Mouse (Mus musculus): ENCODE data around the gene AB124611.

DNA sequence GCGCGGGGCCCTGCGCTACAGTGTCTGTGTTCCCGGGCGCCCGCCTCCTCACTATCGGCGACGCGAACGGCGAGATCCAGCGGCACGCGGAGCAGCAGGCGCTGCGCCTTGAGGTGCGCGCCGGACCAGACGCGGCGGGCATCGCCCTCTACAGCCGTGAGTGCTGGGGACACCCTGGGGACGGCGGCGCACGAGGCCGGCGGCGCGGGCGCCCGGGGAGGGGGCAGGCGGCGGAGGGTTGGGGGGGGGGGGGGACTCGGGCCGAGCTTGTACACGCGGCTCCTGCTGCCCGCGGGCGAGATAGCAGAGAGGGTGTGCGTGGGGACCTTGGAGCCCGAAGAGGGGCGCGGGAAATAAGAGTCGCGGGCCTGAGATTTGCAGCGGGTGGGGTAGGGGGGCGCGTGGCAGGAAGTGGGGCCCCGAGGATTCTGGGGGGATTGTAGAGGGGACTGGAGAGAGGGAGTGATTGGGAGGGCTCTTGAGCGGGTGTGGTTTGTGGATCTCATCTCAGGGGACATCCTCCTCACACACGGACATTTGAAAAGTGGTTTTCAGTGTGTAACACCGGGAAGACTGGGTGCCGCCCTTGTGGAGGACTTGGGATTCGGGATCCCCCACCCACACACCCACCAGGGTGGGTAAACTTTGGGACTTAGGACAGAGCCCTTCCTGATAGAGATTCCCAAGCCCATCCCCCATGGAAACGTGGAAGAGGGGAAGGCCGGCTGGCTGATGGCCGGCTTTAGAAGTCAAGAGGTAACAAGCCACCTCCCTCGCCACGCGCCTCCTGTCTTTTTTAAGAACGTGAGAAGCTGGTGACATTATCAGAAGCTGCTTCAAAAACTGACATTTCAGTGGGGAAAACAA, 21.3 kb downstream of the AB124611 start:
- TF ChIP-seq CTCF (IDR thresholded peaks at IDR 0.05; ENCODE audit: low read depth) (no peak), EP300 (IDR thresholded peaks at IDR 0.05; ENCODE audit: low read depth) (no peak)
